Mouse (Mus musculus) heart, adult 2 months (tissue): ENCODE results near the gene Ubap1.

Experiments used
- CTCF ChIP-seq: fragments of 200-600 bp; IDR thresholded peaks from 2 replicates; pipeline ENCODE4 v1.8.1; 2022; ENCODE audit warnings: antibody characterized with exemption, mild to moderate bottlenecking, moderate library complexity
- POLR2A ChIP-seq: fragments of 200-500 bp; IDR thresholded peaks from 2 replicates; pipeline ENCODE4 v1.6.1; 2011; ENCODE audit warnings: mild to moderate bottlenecking, low read depth, low read length, control low read depth; ENCODE audit not compliant: insufficient read depth

DNA sequence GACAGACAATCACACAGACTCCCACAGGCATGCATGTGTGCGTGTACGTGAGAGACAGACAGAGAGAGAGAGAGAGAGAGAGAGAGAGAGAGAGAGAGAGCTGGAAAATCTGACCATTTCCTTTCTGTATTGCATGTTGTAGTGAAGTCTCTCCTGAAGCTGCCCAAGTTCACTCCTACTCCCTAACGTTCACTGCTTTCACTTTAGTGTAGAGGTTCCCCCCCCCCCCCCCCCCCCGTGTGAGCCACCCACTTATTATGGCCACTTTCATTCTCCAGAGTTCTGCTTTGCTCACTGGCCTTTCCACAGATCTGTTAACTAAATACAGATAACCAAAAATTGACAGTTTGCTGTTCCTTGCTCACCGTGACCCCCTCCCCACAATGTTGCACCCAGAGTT, 957 bp upstream of the Ubap1 start:
- TF ChIP-seq CTCF (no peak), POLR2A (no peak)
